Mouse (Mus musculus) liver, adult 2 months (tissue): ENCODE measurements around the gene Ptpn14. TPM values are rescaled to one million over a fixed set of nuclear protein-coding genes. Genes with fewer than 3 reads are reported as not detected.
A peak's percentile ranks its signal among the peaks of the same experiment; 100 is the strongest.

Experiments
- DNase-seq: peaks from one replicate; pipeline ENCODE4 v3.0.0-alpha.2; 2011; ENCODE audit warnings: low read depth, low spot score; ENCODE audit errors: extremely low read depth
- H3K27ac ChIP-seq: fragments of 200-500 bp; replicated peaks from 2 replicates; pipeline ENCODE4 v1.5.1; 2012; ENCODE audit warnings: low read depth, mild to moderate bottlenecking, control low read depth, inconsistent platforms, low read length; ENCODE audit not compliant: insufficient read depth
- H3K27me3 ChIP-seq: fragments of 200-500 bp; 2 replicates; pipeline ENCODE4 v1.6.1; 2012; ENCODE audit warnings: mild to moderate bottlenecking, moderate library complexity, low read length, inconsistent platforms; ENCODE audit not compliant: control insufficient read depth, insufficient read depth
- H3K36me3 ChIP-seq: fragments of 200-500 bp; 2 replicates; pipeline ENCODE4 v1.6.1; 2012; ENCODE audit warnings: low read length, inconsistent platforms; ENCODE audit not compliant: control insufficient read depth, insufficient read depth
- H3K4me1 ChIP-seq: fragments of 200-500 bp; 2 replicates; pipeline ENCODE4 v1.6.1; 2011; ENCODE audit warnings: low read length; ENCODE audit not compliant: control insufficient read depth, insufficient read depth
- H3K4me3 ChIP-seq: fragments of 200-500 bp; 2 replicates; pipeline ENCODE4 v1.5.1; 2011; ENCODE audit warnings: low read depth, mild to moderate bottlenecking, control low read depth, low read length, moderate library complexity; ENCODE audit not compliant: insufficient read depth
- H3K79me2 ChIP-seq: fragments of 200-500 bp; 2 replicates; pipeline ENCODE4 v1.6.1; 2012; ENCODE audit warnings: inconsistent platforms, mild to moderate bottlenecking, low read length, moderate library complexity; ENCODE audit not compliant: control insufficient read depth, insufficient read depth
- H3K9ac ChIP-seq: fragments of 200-500 bp; 2 replicates; pipeline ENCODE4 v1.6.1; 2012; ENCODE audit warnings: low read depth, mild to moderate bottlenecking, control low read depth, inconsistent platforms, low read length
- CTCF ChIP-seq: fragments of 200-500 bp; IDR thresholded peaks from 2 replicates; pipeline ENCODE4 v1.5.1; 2011; ENCODE audit warnings: low read depth, low read length, control low read depth
- POLR2A ChIP-seq: fragments of 200-500 bp; IDR thresholded peaks from 2 replicates; pipeline ENCODE4 v1.6.1; 2011; ENCODE audit warnings: low read length, control low read depth; ENCODE audit not compliant: insufficient read depth; ENCODE audit errors: extremely low read depth
- WGBS: fragments of 180-500 bp; shearing (Covaris S2); methylation state at CpG from one replicate; pipeline ENCODE4 v1.1.7; 2018; 5-methylcytosine and 5-hydroxymethylcytosine counted together
- polyA plus RNA-seq: library from polyadenylated mRNA; depleted of rRNA; stranded (reverse); fragments of >200 nt; gene quantifications from 2 replicates; pipeline ENCODE4 v1.2.3, GENCODE M21; 2012
- total RNA-seq: library from RNA; depleted of rRNA; stranded (reverse); fragments of >200 nt; gene quantifications from 2 replicates; pipeline ENCODE4 v1.2.3, GENCODE M21; 2014

The Ptpn14 gene
- total and polyA plus RNA-seq, 2 experiments = 0.55 to 0.74 TPM

DNA sequence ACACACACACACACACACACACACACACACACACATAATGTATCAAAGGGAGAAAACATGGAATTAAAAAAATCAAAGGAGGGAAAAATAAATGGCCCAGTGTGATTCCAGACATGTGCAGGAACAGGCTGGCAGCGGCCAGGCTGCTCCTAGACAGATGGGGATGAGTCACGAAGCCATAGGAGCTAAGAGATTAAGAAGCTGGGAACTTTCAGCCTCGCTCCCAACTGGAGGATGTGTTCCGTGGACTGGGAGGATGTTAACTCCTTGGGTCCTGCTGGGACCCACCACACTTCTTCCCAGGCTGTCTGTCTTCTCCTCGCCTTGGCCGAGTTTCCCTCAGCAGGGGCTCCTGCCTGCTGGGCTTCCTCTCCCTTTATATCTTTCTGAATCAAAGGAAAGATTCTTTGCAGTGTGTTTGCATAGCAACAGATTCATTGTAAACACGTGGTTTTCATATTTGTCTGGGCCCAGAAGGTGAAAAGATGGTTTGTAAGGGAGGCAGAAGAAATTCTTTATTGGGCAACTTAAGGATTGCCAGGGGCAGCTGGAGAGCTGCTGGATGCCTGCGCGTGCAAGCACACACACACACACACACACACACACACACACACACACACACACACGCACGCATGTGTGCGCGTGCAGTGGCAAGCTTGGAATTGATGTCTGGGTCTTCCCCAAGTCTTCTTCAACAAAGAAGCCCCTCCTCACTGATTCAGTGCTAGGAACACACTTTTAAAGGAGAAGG lies 72.3 kb downstream of the Ptpn14 start:
- 76% methylated on average over 13 of the region's 13 CpGs for WGBS
- H3K4me1 ChIP-seq = no peaks in the 10 kb centered on the region

DNA sequence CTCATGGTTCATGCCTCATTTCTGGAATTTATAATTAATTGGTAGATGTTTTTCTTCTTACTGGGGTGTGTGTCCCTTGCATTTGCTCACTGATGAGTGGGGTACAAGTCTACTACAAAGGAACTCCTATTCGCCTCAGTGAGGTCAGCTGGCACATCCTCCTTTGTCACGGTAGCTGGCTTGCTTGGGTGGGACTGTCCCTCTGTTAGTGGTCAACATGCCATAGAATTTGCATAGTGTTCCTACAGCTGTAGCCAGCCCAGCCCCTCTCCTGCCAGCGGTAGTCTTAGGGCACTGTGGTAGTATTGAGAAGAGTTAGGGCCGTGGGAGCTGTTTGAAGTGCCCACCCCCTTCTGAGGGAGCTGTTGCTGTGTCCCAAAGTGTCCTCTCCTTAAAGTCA lies 73.2 kb downstream of the Ptpn14 start:
- Histone ChIP-seq H3K9ac (no peak overlapping the region), H3K4me1 (no peaks in the 10 kb centered on the region), H3K4me3 (no peak overlapping the region), H3K27me3 (no peaks in the 10 kb centered on the region), H3K36me3 (no peaks in the 10 kb centered on the region), H3K27ac (no peak overlapping the region), H3K79me2 (no peaks in the 10 kb centered on the region)
- TF ChIP-seq CTCF = no peak
- TF ChIP-seq POLR2A = no peak
- 86% methylated on average over 4 of the region's 4 CpGs for WGBS
- DNase-seq = no peak

More for the DNA sequence above, 72.3 kb downstream of the Ptpn14 start:
- Histone ChIP-seq H3K36me3 (no peaks in the 10 kb centered on the region), H3K4me3 (no peak overlapping the region), H3K9ac (no peak overlapping the region), H3K27me3 (no peaks in the 10 kb centered on the region), H3K27ac (no peak overlapping the region), H3K79me2 (no peaks in the 10 kb centered on the region)
- no peak for DNase-seq
- TF ChIP-seq POLR2A = no peak
- TF ChIP-seq CTCF = no peak

DNA sequence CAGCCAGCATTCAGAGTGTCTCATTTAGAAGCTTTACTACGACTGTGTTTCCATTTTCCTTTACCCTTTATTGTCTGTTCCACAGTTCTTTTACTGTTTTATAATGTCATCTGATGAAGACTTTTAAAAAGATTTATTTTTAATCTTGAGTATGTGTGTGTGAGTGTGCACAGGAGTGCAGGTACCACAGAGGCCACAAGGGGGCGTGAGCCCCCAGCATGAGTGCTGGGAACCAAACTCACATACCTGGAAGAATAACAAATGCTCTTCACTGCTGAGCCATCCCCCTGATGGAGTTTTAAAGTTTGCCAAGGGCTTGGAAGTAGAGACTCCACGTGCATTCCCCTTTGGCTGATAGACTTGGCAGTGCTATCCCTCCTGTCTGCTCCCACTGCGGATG lies 74.5 kb downstream of the Ptpn14 start:
- 90% methylated on average over 4 of the region's 4 CpGs for WGBS
- Histone ChIP-seq H3K27me3 (no peaks in the 10 kb centered on the region), H3K36me3 (no peaks in the 10 kb centered on the region), H3K9ac (no peak overlapping the region), H3K27ac (no peak overlapping the region), H3K4me1 (no peaks in the 10 kb centered on the region), H3K4me3 (no peak overlapping the region), H3K79me2 (no peaks in the 10 kb centered on the region)
- TF ChIP-seq POLR2A = no peak
- no peak for TF ChIP-seq CTCF
- no peak for DNase-seq

DNA sequence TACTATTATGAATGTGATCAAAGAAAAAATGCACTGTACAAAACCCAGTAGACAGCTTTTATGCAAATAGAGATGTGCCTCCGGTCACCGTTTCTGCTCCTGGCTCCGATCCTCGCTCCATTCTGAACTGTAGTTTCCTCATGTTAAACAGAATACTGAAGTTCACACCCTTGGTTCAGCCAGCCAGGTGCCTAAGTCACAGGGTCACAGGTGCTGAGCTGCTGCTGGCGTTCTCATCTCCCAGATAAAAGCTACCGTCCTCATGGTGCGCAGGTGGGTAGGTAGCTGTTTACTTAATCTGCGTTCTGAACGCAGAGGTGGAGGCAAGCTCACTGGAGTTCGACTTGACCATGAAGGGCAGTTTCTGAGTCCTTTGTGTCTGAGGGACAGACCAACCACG lies 75.7 kb downstream of the Ptpn14 start:
- DNase-seq = no peak
- TF ChIP-seq CTCF (no peak), POLR2A (no peak)
- H3K4me3 ChIP-seq = no peak overlapping the region
- 65% methylated on average over 11 of the region's 11 CpGs for WGBS
- H3K36me3 ChIP-seq = no peaks in the 10 kb centered on the region
- no peak overlapping the region for H3K27ac ChIP-seq
- H3K9ac ChIP-seq = no peak overlapping the region
- H3K27me3 ChIP-seq = no peaks in the 10 kb centered on the region
- H3K4me1 ChIP-seq = no peaks in the 10 kb centered on the region
- no peaks in the 10 kb centered on the region for H3K79me2 ChIP-seq

DNA sequence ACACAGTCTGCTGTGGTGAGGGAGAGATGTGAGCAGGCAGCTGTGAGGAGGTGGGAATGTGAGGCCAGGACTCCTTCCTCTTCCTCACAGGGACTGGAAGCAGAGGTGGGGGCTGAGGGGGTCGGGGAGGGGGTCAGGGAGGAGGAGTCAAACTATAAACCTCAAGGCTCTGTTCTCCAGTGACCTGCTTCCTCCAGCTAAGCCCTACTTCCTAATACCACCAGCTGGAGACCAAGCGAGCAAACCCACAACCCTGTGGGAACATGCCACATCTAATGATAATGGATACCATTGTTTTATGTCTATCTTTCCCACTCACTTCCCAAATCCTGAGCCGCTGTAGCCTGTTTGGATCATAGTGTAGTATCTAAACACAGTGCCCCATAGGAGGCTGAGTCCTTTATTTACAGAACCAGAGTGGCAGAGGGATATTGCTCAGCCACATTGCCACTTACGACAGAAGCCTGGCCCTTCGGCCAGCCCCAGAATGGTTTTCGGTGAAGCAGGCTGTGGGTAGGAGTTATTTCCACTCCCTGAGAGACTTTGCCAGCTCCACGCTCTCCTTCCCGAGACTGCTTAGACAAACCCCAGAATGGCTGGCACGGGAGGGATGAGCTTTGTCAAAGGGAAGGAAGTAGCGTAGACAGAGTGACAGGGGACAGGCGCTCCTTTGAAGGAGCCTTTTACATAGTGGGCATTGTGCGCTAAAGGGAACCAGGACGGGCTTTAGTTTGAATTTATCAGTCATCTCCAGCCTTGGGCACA lies 78.6 kb downstream of the Ptpn14 start:
- Histone ChIP-seq H3K36me3 (no peaks in the 10 kb centered on the region), H3K4me3 (no peak overlapping the region), H3K9ac (0 out of 2 replicates have a peak overlapping the region, but pooled peaks have one; percentile 33), H3K27me3 (no peaks in the 10 kb centered on the region), H3K4me1 (no peaks in the 10 kb centered on the region), H3K27ac (no peak overlapping the region), H3K79me2 (no peaks in the 10 kb centered on the region)
- 69% methylated on average over 13 of the region's 13 CpGs for WGBS
- no peak for DNase-seq
- TF ChIP-seq POLR2A (no peak), CTCF (no peak)
